Mouse (Mus musculus) stomach, embryonic 14.5 days (tissue): ENCODE data around the gene Naa40. TPM values are rescaled to one million over a fixed set of nuclear protein-coding genes. Genes with fewer than 3 reads are reported as not detected.

Experiments used
- ATAC-seq: fragments of 200-750 bp; cut with Nextera tagmentation; 2 replicates; pipeline ENCODE4 v1.8.0; 2017; ENCODE audit warnings: low read depth, moderate TSS enrichment; ENCODE audit not compliant: insufficient number of reproducible peaks, insufficient read depth, low FRiP score
- H3K27ac ChIP-seq: fragments of 300-500 bp; sonication (generic); 2 replicates; pipeline ENCODE4 v1.5.1; 2014; ENCODE audit warnings: mild to moderate bottlenecking, low read length, moderate library complexity, mixed read lengths
- H3K27me3 ChIP-seq: fragments of 300-500 bp; sonication (generic); 2 replicates; pipeline ENCODE4 v1.6.1; 2014; ENCODE audit warnings: low read length, control low read depth, mixed read lengths; ENCODE audit not compliant: control insufficient read depth, insufficient read depth
- H3K36me3 ChIP-seq: fragments of 300-500 bp; sonication (generic); 2 replicates; pipeline ENCODE4 v1.6.1; 2014; ENCODE audit warnings: mild to moderate bottlenecking, control low read depth, low read length, moderate library complexity, mixed read lengths; ENCODE audit not compliant: control insufficient read depth, insufficient read depth
- H3K4me1 ChIP-seq: fragments of 300-500 bp; sonication (generic); 2 replicates; pipeline ENCODE4 v1.6.1; 2014; ENCODE audit warnings: low read length, control low read depth, mixed read lengths; ENCODE audit not compliant: control insufficient read depth, insufficient read depth
- H3K4me2 ChIP-seq: fragments of 300-500 bp; sonication (generic); replicated peaks from 2 replicates; pipeline ENCODE4 v1.6.1; 2014; ENCODE audit warnings: low read depth, low read length, control low read depth
- H3K4me3 ChIP-seq: fragments of 300-500 bp; sonication (generic); 2 replicates; pipeline ENCODE4 v1.5.1; 2014; ENCODE audit warnings: low read depth, low read length, control low read depth
- H3K9ac ChIP-seq: fragments of 300-500 bp; sonication (generic); replicated peaks from 2 replicates; pipeline ENCODE4 v1.6.1; 2014; ENCODE audit warnings: low read depth, mild to moderate bottlenecking, control low read depth, low read length, moderate library complexity, mixed read lengths
- H3K9me3 ChIP-seq: fragments of 300-500 bp; sonication (generic); 2 replicates; pipeline ENCODE4 v1.6.1; 2016; ENCODE audit warnings: low read depth, low read length, control low read depth; ENCODE audit not compliant: control insufficient read depth
- WGBS: fragments of 180-500 bp; shearing (Covaris S2); extraction: QIAGEN DNeasy Blood & Tissue Kit; methylation state at CpG from one replicate; pipeline ENCODE4 v1.1.7; 2014; 5-methylcytosine and 5-hydroxymethylcytosine counted together
- polyA plus RNA-seq: library from polyadenylated mRNA; unstranded; fragments of >200 nt; fragmentation: Nextera tagmentation; extraction: Ambion mirVana; gene quantifications from 2 replicates; pipeline ENCODE4 v1.2.1, GENCODE M21; 2014

Naa40 gene
- polyA plus RNA-seq, 1 experiment from 2014 or later: 59.6 TPM

DNA sequence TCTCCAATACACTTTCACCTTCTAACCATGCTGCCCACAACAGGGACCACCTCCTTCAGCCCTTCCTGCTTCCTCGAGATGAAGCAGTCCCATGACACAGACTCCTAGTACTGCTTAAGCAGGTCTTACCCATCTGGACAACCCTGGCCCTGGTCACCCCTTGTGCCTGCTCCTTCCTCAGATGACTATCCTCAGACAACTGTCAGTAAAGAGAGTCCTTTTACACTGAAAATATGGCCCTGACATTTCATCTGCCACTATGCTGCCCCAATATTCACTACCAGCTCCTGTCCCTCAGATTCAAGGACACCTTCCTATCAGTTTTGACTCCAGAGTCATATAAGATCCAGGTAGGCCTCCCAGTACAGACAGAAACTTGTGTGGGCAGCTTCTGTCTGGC, 40.6 kb downstream of the Naa40 start:
- H3K9me3 ChIP-seq: no peaks in the 10 kb centered on the region
- 61% methylated on average over 1 of the region's 1 CpGs for WGBS
- no peak overlapping the region for H3K9ac ChIP-seq
- H3K4me2 ChIP-seq: no peak overlapping the region
- H3K27me3 ChIP-seq: no peaks in the 10 kb centered on the region
- no peak overlapping the region for H3K4me3 ChIP-seq
- H3K27ac ChIP-seq: no peak overlapping the region
- no peak for ATAC-seq
- peaks cover 68% of the 10 kb centered on the region for H3K36me3 ChIP-seq
- peaks cover 21% of the 10 kb centered on the region for H3K4me1 ChIP-seq

DNA sequence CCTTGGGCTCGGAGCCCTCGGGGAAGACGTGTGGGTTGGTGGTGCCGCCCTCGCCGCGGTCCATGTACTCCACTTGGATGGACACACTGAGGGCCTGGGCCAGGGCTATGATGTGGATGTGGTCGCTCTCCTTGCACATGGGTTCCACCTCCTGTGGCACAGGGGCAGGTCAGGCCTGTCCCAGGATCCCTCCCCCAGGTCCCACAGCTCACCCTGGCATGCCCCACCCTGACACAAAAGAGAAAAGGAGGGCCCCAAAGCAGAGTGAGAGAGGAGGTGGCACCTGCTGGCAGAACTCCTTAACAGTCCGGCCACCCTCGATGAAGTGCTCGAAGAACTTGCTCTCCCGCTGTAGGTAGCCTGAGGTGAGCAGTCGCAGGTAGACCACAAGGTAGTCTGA, 41.9 kb downstream of the Naa40 start:
- Histone ChIP-seq H3K36me3 (peaks cover 63% of the 10 kb centered on the region), H3K9ac (no peak overlapping the region), H3K27ac (no peak overlapping the region), H3K27me3 (no peaks in the 10 kb centered on the region), H3K4me1 (peaks cover 9% of the 10 kb centered on the region; the same call in 1 of the 2 replicates), H3K9me3 (no peaks in the 10 kb centered on the region), H3K4me3 (no peak overlapping the region), H3K4me2 (no peak overlapping the region)
- ATAC-seq: no peak
- WGBS: 91% methylated on average over 13 of the region's 13 CpGs

DNA sequence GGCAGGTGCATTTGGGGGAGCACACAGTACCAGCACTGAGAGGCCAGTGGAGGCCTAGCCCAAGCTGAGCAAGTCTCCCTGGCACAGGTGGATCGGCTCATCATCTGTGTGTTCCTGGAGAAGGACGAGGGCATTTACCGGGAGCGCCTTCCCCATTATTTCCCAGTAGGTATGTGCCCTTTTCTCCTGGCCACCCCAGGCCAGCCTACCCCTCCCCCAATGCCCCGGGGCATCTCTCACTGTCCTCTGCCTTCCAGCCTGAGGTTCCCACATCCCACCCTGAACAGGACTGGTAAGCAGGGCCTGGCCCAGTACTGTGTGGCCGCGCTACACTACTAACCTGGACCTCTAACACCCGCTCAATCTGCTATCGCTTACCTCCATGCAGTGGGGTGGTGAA, 43.5 kb downstream of the Naa40 start:
- Histone ChIP-seq H3K4me1 (peaks cover 9% of the 10 kb centered on the region; the same call in 1 of the 2 replicates), H3K9me3 (no peaks in the 10 kb centered on the region), H3K9ac (no peak overlapping the region), H3K27me3 (no peaks in the 10 kb centered on the region), H3K36me3 (peaks cover 46% of the 10 kb centered on the region), H3K4me3 (no peak overlapping the region), H3K4me2 (no peak overlapping the region), H3K27ac (no peak overlapping the region)
- 76% methylated on average over 9 of the region's 9 CpGs for WGBS
- ATAC-seq: 0 out of 2 replicates have a peak, but pooled peaks have one; percentile 5

DNA sequence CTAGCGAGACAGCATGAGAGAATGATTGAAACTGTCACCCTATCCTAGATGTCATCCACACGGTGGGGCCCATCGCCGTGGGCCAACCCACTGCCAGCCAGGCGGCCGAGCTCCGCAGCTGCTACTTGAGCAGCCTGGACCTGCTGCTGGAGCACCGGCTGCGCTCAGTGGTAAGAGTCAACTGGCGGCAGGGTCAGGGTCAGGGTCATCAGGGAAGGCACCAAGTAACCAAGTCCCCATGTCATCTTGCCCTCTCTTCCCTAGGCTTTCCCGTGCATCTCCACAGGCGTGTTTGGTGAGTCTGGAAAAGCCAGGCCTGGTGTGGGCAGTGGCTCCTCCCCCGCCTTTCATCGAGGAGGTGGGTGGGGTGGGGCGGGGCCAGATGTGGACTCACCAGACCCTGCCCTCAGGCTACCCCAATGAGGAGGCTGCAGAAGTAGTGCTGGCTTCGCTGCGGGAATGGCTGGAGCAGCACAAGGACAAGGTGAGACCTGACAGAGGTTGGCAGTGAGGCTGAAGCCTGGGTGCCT, 44.2 kb downstream of the Naa40 start:
- ATAC-seq: peak; percentile 73
- 17% methylated on average over 17 of the region's 17 CpGs for WGBS
- peaks cover 43% of the 10 kb centered on the region for H3K36me3 ChIP-seq
- no peak overlapping the region for H3K27ac ChIP-seq
- H3K4me2 ChIP-seq: no peak overlapping the region
- H3K27me3 ChIP-seq: no peaks in the 10 kb centered on the region
- no peak overlapping the region for H3K9ac ChIP-seq
- H3K4me1 ChIP-seq: peaks cover 9% of the 10 kb centered on the region; the same call in 1 of the 2 replicates
- no peaks in the 10 kb centered on the region for H3K9me3 ChIP-seq
- H3K4me3 ChIP-seq: no peak overlapping the region

DNA sequence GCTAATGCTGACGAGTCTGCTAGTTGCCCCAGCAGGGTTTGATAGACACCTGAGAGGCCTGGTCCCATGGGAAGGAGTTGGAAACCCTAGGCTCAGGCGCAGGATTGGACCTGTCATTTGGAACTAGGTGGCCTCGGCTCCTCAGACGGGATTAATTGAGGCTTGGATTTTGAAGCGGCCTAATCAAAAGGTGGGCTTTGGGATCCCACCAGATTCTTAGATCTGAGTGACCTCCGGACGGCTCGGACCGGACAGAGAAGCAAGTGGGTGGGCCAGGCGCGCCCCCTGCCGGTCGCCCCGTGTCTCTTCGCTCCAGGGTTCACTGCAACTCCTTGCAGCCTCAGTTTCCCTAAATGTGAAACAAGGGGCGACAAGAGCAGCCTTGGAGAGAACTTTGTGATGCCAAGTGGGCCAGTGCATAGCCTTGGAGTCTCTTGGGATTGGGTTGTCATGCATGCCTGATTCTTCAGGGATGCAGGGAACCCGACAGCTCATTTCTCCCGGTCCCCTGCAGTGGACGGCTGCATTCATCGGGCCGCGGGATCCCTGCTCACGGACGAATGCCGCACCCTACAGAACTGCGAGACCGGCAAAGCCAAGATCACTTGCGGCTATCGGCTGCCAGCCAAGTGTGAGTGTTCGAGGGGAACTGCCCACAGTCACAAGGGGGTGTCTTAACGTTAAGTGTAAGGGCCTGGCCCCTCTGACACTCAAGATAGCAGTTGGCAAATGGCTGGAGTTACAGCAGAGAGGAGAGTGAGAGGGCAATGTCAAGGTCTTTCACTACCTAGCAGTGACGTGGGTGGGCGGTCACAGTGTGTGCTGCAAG, 44.9 kb downstream of the Naa40 start:
- no peak overlapping the region for H3K27ac ChIP-seq
- H3K4me1 ChIP-seq: peaks cover 13% of the 10 kb centered on the region; the same call in 1 of the 2 replicates
- WGBS: 18% methylated on average over 33 of the region's 33 CpGs

DNA sequence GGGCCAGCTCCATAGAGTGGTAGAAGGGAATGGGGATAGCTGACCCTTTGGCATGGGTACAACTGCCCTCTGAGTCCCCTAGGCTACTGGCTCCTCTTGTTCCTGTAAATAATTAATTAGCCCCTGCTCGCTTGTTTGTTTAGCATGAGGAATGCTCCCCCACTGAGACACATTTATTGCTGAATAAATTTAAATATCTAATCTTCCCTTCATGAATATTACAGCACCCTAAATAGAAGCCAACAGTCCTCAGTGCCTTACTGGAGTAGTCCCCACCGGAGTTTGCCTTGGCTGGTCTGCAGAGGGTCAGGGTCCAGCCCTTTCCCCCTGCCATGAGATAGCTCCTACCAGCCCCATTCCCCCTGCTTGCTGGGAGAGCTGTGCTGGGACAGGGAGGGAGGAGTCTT, 48.4 kb downstream of the Naa40 start:
- Histone ChIP-seq H3K27ac (no peak overlapping the region), H3K9ac (no peak overlapping the region), H3K4me1 (peaks cover 20% of the 10 kb centered on the region; the same call in 1 of the 2 replicates), H3K9me3 (no peaks in the 10 kb centered on the region), H3K4me3 (no peak overlapping the region), H3K4me2 (no peak overlapping the region), H3K36me3 (peaks cover 3% of the 10 kb centered on the region; the same call in 1 of the 2 replicates), H3K27me3 (no peaks in the 10 kb centered on the region)
- no peak for ATAC-seq
- WGBS: 65% methylated on average over 2 of the region's 2 CpGs

More for the DNA sequence above, 44.9 kb downstream of the Naa40 start:
- Histone ChIP-seq H3K9me3 (no peaks in the 10 kb centered on the region), H3K9ac (no peak overlapping the region), H3K4me3 (no peak overlapping the region), H3K27me3 (no peaks in the 10 kb centered on the region), H3K4me2 (no peak overlapping the region), H3K36me3 (peaks cover 37% of the 10 kb centered on the region)
- ATAC-seq: 0 out of 2 replicates have a peak, but pooled peaks have one; percentile 16

DNA sequence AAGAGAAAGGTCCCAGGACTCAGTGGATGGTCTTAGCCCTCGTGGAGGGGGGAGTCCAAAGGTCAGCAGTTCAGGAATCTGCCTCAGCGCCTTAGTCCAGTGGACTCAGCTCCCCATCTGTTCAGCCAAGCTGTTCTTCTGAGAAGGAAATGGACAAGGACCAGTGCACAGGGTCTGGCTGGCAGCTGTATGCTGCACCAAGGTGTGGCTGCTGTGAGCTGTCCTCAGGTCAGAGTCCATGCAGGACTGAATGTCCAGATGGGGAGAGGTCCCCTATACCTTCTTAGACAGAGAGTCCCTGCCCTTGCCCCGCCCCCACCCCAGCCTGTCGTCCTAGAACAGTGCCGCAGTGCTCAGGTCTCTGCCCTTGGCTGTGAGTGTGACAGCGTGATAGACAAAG, 49.3 kb downstream of the Naa40 start:
- no peak overlapping the region for H3K27ac ChIP-seq

DNA sequence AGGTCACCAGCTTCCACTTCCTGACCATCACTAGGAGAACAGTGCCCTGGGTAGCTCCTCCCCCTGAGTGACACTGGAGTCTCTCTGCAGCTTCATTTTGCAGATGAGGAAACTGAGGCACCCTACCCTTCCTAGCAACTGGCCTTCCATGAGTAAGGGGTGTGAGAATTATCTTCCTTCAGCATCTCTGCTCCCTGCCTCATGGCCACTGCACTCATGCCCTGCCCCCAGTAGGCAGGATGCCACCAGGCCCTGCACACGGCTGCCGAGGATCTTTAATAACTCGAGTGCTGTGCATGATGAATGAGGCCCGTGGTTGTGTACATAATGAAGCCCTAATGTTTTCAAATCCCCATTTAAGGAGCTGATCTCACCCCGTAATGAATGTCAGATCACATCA, 50.0 kb downstream of the Naa40 start:
- no peak overlapping the region for H3K27ac ChIP-seq
- ATAC-seq: no peak

More for the DNA sequence above, 49.3 kb downstream of the Naa40 start:
- Histone ChIP-seq H3K27me3 (no peaks in the 10 kb centered on the region), H3K4me3 (no peak overlapping the region), H3K9ac (no peak overlapping the region), H3K4me1 (peaks cover 16% of the 10 kb centered on the region), H3K36me3 (no peaks in the 10 kb centered on the region), H3K4me2 (no peak overlapping the region), H3K9me3 (no peaks in the 10 kb centered on the region)
- WGBS: 42% methylated on average over 6 of the region's 6 CpGs
- ATAC-seq: no peak

More for the DNA sequence above, 50.0 kb downstream of the Naa40 start:
- H3K4me3 ChIP-seq: no peak overlapping the region
- peaks cover 19% of the 10 kb centered on the region for H3K4me1 ChIP-seq
- 20% methylated on average over 5 of the region's 5 CpGs for WGBS
- no peaks in the 10 kb centered on the region for H3K27me3 ChIP-seq
- no peaks in the 10 kb centered on the region for H3K36me3 ChIP-seq
- no peak overlapping the region for H3K9ac ChIP-seq
- H3K4me2 ChIP-seq: no peak overlapping the region
- no peaks in the 10 kb centered on the region for H3K9me3 ChIP-seq
